In genomic region chr2:38953152-38953883, GRCm38 (mm10) we compare ENCODE assay signal across 10 mouse cellular contexts. TPM values are rescaled to one million over a fixed set of nuclear protein-coding genes. Genes with fewer than 3 reads are reported as not detected.
DNase-seq lines count a peak whose midpoint lies in the region; ATAC-seq and TF ChIP-seq lines count a peak whose summit lies in the region.
"Had no signal": no experiment of that assay in that cellular context is flagged by ENCODE, and none has a peak within 500 bp of the region (broad histone marks: within the 10 kb centered on the region; RNA-seq: fewer than 3 reads in every experiment).

No protein-coding gene starts in this region.

- TF ChIP-seq POLR2A in kidney, adult 2 months (IDR thresholded peaks at IDR 0.05; ENCODE audit: low read depth, low read length) = no peak

- H3K9ac ChIP-seq in kidney, embryonic 14.5 days (ENCODE audit: low read depth, low read length) = no peak overlapping the region
- H3K9ac ChIP-seq: hindbrain, embryonic 15.5 days had no signal

- ATAC-seq in kidney, embryonic 14.5 days (ENCODE audit: low FRiP score, low TSS enrichment) = no peak

- H3K4me3 ChIP-seq in kidney, adult 2 months (ENCODE audit: insufficient read depth, low read depth, low read length) = no peak overlapping the region
- no peak overlapping the region for H3K4me3 ChIP-seq in kidney, embryonic 14.5 days (ENCODE audit: low read length)
- H3K4me3 ChIP-seq: hindbrain, embryonic 15.5 days; megakaryocyte, embryonic 14.5 days had no signal

- H3K9me3 ChIP-seq in kidney, embryonic 14.5 days (ENCODE audit: control insufficient read depth, low read length) = no peaks in the 10 kb centered on the region
- H3K9me3 ChIP-seq: hindbrain, embryonic 15.5 days had no signal

- H3K27ac ChIP-seq in kidney, adult 2 months (ENCODE audit: insufficient read depth, low read depth, low read length) = no peak overlapping the region
- no peak overlapping the region for H3K27ac ChIP-seq in kidney, embryonic 14.5 days (ENCODE audit: low read depth, low read length)
- H3K27ac ChIP-seq: hindbrain, embryonic 15.5 days had no signal

- no peaks in the 10 kb centered on the region for H3K36me3 ChIP-seq in kidney, adult 2 months (ENCODE audit: control insufficient read depth, insufficient read depth, low read length)
- H3K36me3 ChIP-seq in kidney, embryonic 14.5 days (ENCODE audit: control insufficient read depth, insufficient read depth, low read length) = no peaks in the 10 kb centered on the region
- H3K36me3 ChIP-seq: hindbrain, embryonic 15.5 days had no signal

- 0 out of 2 replicates have a peak, but pooled peaks cover 2% of the 10 kb centered on the region for H3K4me1 ChIP-seq in kidney, adult 2 months (ENCODE audit: control insufficient read depth, insufficient read depth, low read length)
- H3K4me1 ChIP-seq in kidney, embryonic 14.5 days (ENCODE audit: control insufficient read depth, insufficient read depth, low read length) = no peaks in the 10 kb centered on the region

- H3K27me3 ChIP-seq in kidney, adult 2 months (replicated peaks; ENCODE audit: control insufficient read depth, insufficient read depth, low read length) = no peaks in the 10 kb centered on the region
- H3K27me3 ChIP-seq in kidney, embryonic 14.5 days (ENCODE audit: control insufficient read depth, insufficient read depth, low read length) = no peaks in the 10 kb centered on the region
- H3K27me3 ChIP-seq: hindbrain, embryonic 15.5 days had no signal

- WGBS in kidney, adult 2 months = 65% methylated on average over 5 of the region's 5 CpGs
- WGBS in kidney, embryonic 14.5 days = 78% methylated on average over 5 of the region's 5 CpGs

- H3K4me2 ChIP-seq in kidney, embryonic 14.5 days (replicated peaks; ENCODE audit: low read depth, low read length) = no peak overlapping the region
- H3K4me2 ChIP-seq: hindbrain, embryonic 15.5 days had no signal

- no peak for TF ChIP-seq CTCF in kidney, adult 2 months (conservative IDR thresholded peaks at IDR 0.05; ENCODE audit: insufficient read depth, insufficient read length, low read depth, low read length)

- DNase-seq in kidney, adult 2 months = peak; percentile 35
- peak; percentile 90 for DNase-seq in adrenal gland, postnatal 10 days
- peak; percentile 84 for DNase-seq in gastrocnemius, postnatal 25 days
- peak; percentile 25 to 48 for DNase-seq in left cerebral cortex, adult 18-20 months (ENCODE audit: low spot score in 2 of 2)
- peak; percentile 45 for DNase-seq in testis, postnatal 14 days (ENCODE audit: low spot score)
- DNase-seq in liver = no peak
- no peak for DNase-seq in thymus, postnatal 36 days

RNA-seq across cellular contexts. Expression of gene Olfml2a, which starts 21.5 kb away (rescaled TPM):
- 0.98 and 1.2 TPM in 2 replicates for polyA plus RNA-seq in kidney, adult 2 months (2012; rRNA removed)
- 1.5 and 2.3 TPM in 2 replicates for polyA plus RNA-seq in kidney, embryonic 14.5 days (2014; fragmentation: Nextera tagmentation; extraction: Ambion mirVana)
- 10 to 100 TPM; 18.8 to 21.1 TPM for total RNA-seq in adrenal gland, postnatal 10 days (2021)
- total RNA-seq in gastrocnemius, postnatal 25 days (2021) = 1 to 10 TPM; 6.3 to 7.5 TPM
- 1 to 10 TPM; 2.3 to 2.9 TPM for total RNA-seq in left cerebral cortex, adult 18-20 months (2021)

RNA-seq across cellular contexts. Expression of gene Nr6a1, which starts 25.8 kb away (rescaled TPM):
- 2.6 and 5.1 TPM in 2 replicates for polyA plus RNA-seq in kidney, adult 2 months (2012; rRNA removed)
- 1.1 and 1.4 TPM in 2 replicates for polyA plus RNA-seq in kidney, embryonic 14.5 days (2014; fragmentation: Nextera tagmentation; extraction: Ambion mirVana)
- 1 to 10 TPM; 4.6 to 7.4 TPM for total RNA-seq in adrenal gland, postnatal 10 days (2021)
- total RNA-seq in gastrocnemius, postnatal 25 days (2021) = 1 to 10 TPM; 3.0 to 3.7 TPM
- total RNA-seq in left cerebral cortex, adult 18-20 months (2021) = 10 to 100 TPM; 10.7 to 11.9 TPM

RNA-seq across cellular contexts. Expression of gene Wdr38, which starts 44.0 kb away (rescaled TPM):
- polyA plus RNA-seq in kidney, adult 2 months (2012; rRNA removed) = 0.57 and 0.59 TPM in 2 replicates
- polyA plus RNA-seq in kidney, embryonic 14.5 days (2014; fragmentation: Nextera tagmentation; extraction: Ambion mirVana) = 1.4 and 1.7 TPM in 2 replicates
- total RNA-seq in adrenal gland, postnatal 10 days (2021) = under 1 TPM; 0.21 to 0.27 TPM
- under 1 TPM; 0.13 to 0.20 TPM for total RNA-seq in gastrocnemius, postnatal 25 days (2021)
- total RNA-seq in left cerebral cortex, adult 18-20 months (2021) = under 1 TPM; 0.44 to 0.47 TPM

RNA-seq across cellular contexts. Expression of gene Arpc5l, which starts 51.8 kb away (rescaled TPM):
- polyA plus RNA-seq in kidney, adult 2 months (2012; rRNA removed) = 31.6 and 34.4 TPM in 2 replicates
- 139 and 148 TPM in 2 replicates for polyA plus RNA-seq in kidney, embryonic 14.5 days (2014; fragmentation: Nextera tagmentation; extraction: Ambion mirVana)
- total RNA-seq in adrenal gland, postnatal 10 days (2021) = 10 to 100 TPM; 59.7 to 61.2 TPM
- total RNA-seq in gastrocnemius, postnatal 25 days (2021) = 10 to 100 TPM; 91.4 to 91.7 TPM
- total RNA-seq in left cerebral cortex, adult 18-20 months (2021) = 100 to 1,000 TPM; 102 to 109 TPM

RNA-seq across cellular contexts. Expression of gene Rpl35, which starts 52.1 kb away (rescaled TPM):
- 105 and 184 TPM in 2 replicates for polyA plus RNA-seq in kidney, adult 2 months (2012; rRNA removed)
- 1,034 and 1,450 TPM in 2 replicates for polyA plus RNA-seq in kidney, embryonic 14.5 days (2014; fragmentation: Nextera tagmentation; extraction: Ambion mirVana)
- 100 to 1,000 TPM; 511 to 525 TPM for total RNA-seq in adrenal gland, postnatal 10 days (2021)
- total RNA-seq in gastrocnemius, postnatal 25 days (2021) = 100 to 1,000 TPM; 239 to 257 TPM
- 100 to 1,000 TPM; 265 to 280 TPM for total RNA-seq in left cerebral cortex, adult 18-20 months (2021)

Comparison
In these comparisons a context has a peak if more than half of its experiments do, and no peak if none do; other contexts are left out.
1. DNase-seq: peak in kidney, adult 2 months (single experiment), adrenal gland, postnatal 10 days (single experiment), gastrocnemius, postnatal 25 days (single experiment), left cerebral cortex, adult 18-20 months (2 of 2) and testis, postnatal 14 days (single experiment); none in liver (single experiment) and thymus, postnatal 36 days (0 of 2).